Mouse (Mus musculus) brain, embryonic 14.5 days (tissue): ENCODE data around the gene Cs. TPM values are rescaled to one million over a fixed set of nuclear protein-coding genes. Genes with fewer than 3 reads are reported as not detected.
A peak's percentile ranks its signal among the peaks of the same experiment; 100 is the strongest.

Source experiments
- DNase-seq: peaks from one replicate; pipeline ENCODE4 v3.0.0-alpha.2; 2011; ENCODE audit warnings: low read depth
- CTCF ChIP-seq: fragments of 200-500 bp; IDR thresholded peaks from 2 replicates; pipeline ENCODE4 v1.5.1; 2012; ENCODE audit warnings: inconsistent platforms, mild to moderate bottlenecking, moderate library complexity, borderline replicate concordance; ENCODE audit not compliant: insufficient read depth, insufficient read length; ENCODE audit errors: extremely low read depth
- POLR2A ChIP-seq: fragments of 200-500 bp; IDR thresholded peaks from 2 replicates; pipeline ENCODE4 v1.6.1; 2012; ENCODE audit warnings: mild to moderate bottlenecking, inconsistent platforms, borderline replicate concordance; ENCODE audit not compliant: poor library complexity, insufficient read depth, insufficient read length, severe bottlenecking; ENCODE audit errors: extremely low read depth
- polyA plus RNA-seq: library from polyadenylated mRNA; depleted of rRNA; stranded (reverse); fragments of >200 nt; gene quantifications from 2 replicates; pipeline ENCODE4 v1.2.3, GENCODE M21; 2012

The Cs gene
- polyA plus RNA-seq, 1 experiment: 203 TPM

DNA sequence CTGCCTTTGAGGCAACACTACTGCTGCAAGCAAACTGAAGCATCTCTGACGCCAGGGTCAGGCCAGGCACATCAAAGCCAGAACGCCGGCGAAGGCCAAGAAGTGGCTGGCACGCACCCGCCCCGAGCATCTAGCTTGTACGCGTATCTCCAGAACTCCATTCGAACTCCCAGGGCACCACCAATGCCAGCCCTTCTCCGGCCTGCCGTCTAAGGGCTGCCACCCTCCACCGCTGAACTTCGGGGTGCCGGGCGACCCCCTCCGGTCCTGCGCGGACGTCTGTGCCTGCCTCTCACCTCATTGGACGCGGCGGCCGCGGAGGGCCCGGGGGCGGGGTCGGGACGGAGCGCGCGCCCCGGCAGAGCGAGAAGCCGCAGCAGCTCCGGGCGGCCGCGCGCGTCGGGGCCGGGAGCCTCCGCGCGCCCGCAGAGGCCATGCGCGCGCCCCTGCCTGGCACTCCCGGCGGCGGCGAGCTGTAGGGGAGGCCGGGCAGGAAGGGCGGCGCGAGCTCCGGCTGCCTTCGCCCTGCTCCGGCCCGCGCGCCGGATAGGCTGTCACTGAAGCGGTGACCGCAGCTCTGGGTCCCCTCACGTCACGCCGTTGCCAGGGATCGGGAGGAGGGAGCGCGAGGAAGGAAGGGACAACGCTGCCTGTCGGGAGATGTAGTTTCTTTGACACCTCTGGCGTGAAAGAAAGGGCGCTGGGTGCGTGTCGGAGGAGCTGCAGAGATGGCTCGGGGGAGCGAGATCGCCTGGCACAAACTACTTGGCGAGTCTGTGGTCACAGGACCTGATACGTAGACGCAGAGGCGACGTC is 31.1 kb downstream of the Cs start, which contains the start of gene Coq10a:
Gene Coq10a, minus strand, starts transcription at position 596 of the 816 bp plus-strand sequence.
- TF ChIP-seq CTCF (no peak), POLR2A (peak; percentile 77)
- peak; percentile 98 for DNase-seq

DNA sequence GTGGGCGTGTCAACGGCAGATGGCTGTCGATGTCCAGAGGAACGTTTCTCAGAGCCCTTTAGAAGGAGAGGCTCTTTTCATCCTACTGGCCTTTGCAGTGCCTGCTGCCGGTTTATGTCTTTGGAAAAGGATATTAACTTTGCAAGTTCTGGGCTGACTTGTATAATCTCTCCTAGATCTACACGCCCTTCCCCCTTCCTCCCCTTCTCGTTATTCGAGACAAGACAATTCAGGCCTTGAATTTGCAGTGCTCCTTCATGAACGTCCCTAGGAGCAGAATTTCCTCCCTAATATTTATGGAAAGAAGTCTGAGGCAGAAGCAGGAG is 31.6 kb downstream of the Cs start:
- no peak for TF ChIP-seq CTCF
- peak; percentile 20; the same call in 1 of the 2 replicates for TF ChIP-seq POLR2A
- DNase-seq: no peak

DNA sequence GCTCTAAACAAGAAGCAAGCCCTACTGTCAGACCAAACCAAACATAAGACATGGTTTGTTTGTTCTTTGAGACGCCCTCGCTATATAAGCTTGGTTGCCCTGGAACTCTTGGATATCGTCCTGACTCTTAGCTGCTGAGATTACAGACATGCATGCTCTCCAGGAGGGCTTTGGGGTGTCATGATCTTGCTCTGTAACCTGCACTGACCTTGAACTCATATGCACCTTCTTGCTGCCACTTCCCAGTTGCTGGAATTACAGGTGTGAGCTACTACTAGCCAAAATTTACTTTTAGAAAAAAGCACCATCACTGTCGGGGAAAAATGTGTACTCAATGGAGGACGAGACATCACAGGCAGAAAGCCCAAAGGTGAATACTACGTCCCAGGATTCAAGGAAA is 32.1 kb downstream of the Cs start:
- no peak for DNase-seq
- TF ChIP-seq CTCF: no peak
- no peak for TF ChIP-seq POLR2A

DNA sequence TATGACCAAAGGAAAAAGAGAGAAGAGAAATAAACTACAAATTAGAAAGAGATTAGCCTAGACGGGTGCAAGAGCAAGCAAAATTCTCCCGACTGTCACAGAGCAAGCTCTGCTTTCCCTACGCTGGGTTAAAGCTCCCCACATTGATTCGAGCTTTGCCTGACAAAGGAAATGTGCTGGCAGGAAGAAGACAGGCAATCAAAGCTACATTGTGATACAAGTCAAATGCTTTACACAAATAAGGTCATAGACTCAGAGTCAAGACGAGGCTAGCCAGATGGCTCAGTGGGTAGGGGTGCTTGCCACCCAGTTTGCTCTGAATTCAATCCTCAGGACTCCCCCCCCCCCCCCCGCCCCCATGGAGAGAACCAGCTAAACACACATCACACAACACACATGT is 32.5 kb downstream of the Cs start:
- DNase-seq: no peak

DNA sequence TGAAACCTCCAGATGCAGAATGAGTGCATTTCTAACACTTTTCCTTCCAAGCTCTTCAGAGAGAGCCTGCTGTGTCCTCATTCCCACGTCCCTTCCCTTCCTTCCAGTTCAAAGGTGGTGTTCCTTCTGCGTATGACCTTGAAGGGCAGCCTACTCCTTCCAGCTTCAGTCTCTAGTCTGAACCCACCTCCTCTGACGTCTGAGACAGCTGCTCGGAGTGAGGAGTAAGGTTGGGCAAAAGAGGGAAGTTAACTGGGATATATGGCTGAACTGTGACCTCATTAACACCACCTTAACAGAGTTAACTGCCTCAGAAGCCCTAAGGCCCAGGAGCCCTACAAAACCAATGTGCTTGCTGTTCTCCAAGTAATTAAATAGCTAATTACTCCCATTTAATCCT is 33.1 kb downstream of the Cs start:
- DNase-seq: no peak
- TF ChIP-seq CTCF: no peak
- TF ChIP-seq POLR2A: no peak

More for the DNA sequence above, 32.5 kb downstream of the Cs start:
- TF ChIP-seq CTCF (no peak), POLR2A (no peak)

DNA sequence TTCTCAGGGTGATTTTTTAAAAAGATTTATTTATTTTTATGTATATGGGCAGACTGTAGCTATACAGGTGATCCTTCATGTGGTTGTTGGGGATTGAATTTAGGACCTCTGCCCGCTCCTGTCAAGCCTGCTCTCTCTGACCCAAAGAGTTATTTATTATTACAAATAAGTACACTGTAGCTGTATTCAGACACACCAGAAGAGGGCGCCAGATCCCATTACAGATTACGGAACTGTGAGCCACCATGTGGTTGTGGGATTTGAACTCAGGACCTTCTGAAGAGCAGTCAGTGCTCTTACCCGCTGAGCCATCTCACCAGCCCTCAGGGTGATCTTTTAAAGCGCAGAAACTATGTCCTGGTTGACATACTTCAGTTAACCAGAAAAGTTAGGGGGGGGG is 34.6 kb downstream of the Cs start:
- no peak for DNase-seq
- TF ChIP-seq CTCF (no peak), POLR2A (no peak)

DNA sequence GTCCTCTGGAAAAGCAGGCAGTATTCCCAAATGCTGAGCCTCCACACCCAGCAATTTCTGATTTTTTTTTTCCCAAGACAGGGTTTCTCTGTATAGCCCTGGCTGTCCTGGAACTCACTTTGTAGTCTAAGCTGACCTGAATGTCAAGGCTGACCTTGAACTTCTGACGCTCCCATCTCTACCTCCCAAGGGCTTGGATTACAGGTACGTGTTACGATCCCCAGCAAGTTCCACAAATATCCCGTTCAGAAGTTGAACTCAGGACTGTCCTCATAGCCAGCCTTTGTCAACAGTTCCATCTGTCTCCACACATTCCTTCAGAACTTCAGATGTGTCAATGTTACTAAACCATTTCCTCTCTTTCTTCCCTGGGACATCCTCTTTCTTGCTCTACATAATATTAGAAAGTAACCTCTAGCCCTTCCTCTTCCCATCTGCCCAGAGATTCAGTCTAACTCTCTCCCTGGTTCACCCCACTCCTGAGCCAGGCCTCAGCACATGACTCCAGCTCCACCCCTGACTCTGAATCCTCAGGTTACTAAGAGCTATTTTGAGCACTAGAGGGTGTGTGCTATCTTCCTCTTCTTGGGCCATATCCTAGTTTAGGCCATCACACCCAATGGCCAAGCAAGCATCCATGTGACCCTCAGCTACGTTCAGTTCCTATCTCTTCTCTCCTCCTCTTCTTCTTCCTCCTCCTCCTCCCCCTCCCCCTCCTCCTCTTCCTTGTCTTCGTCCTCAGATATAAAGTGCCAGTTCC is 35.6 kb downstream of the Cs start:
- no peak for TF ChIP-seq POLR2A
- no peak for TF ChIP-seq CTCF
- DNase-seq: no peak

DNA sequence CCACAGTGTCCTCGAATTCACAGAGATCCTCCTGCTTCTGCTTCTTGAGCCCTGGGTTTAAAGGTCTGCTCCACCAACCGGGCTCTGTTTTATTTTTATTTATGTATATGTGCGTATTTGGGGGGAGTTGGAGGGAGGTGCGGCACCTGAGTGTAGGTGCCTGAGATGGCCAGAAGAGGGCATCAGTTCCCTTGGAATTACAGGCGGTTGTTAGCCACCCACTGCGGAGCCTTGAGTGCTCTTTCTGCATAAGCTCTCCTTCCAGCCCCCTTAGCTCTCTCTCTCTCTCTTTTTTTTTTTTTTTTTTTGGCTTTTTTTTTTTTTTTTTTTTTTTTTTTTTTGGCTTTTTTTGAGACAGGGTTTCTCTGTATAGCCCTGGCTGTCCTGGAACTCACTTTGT is 36.9 kb downstream of the Cs start:
- TF ChIP-seq CTCF: peak; percentile 29; the same call in 1 of the 2 replicates
- TF ChIP-seq POLR2A: no peak
- DNase-seq: no peak

DNA sequence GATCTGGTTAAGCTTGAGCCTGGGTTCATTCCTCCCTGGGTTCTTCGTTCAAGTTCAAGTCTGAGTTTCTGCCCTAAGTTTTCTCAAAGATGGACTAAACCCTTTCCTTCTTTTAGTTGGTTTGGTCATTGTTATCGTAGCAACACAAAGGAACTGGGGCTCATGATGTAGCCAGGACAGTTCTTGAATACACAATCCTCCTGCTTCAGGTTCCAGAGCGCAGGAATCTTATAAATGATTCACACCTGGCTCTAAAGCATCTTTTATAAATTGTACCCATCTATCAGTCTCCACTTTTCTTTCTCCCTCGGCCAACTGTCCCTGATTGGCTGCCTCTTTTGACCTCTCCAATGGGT is 38.5 kb downstream of the Cs start:
- TF ChIP-seq CTCF: no peak
- no peak for TF ChIP-seq POLR2A
- DNase-seq: no peak

DNA sequence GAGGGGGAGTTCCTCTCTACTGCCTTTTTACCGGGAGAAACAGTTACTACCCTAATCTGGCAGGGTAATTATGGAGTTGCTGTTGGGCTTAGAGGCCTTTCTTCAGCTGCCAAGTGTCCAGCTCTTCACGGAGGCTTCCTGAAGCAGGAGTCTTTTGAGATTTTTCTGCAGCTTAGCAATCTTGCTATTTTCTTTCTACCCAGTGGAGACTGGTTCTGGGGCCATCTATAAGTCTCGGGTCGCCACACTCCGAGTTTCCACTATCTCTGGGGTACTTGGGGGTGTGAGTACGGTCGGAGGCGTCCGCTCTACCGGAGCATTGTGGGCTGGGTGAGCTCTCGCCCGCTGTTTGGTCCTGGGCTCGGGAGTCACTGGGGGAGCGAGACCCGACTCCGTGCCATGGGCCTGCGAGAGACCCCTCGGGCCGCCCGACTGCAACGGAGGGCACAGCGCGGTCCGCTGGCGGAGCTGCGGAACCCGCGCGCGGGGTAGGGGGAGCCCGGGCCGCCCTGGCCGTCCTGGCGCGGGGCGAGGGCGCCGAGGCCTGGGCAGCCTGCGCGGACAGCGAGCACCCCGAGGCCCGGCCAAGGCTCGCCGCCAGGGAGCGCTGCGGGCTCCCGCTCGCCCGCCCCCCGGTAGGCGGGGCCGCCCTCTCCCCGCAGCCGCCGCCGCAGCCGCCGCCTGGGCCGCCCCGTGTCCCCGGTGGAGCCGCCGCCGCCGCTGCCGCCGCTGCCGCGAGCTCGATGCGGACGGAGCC is 39.1 kb downstream of the Cs start, which contains the start of gene Ankrd52:
Gene Ankrd52, plus strand, starts transcription at position 661 of the 757 bp plus-strand sequence.
- TF ChIP-seq POLR2A (peak; percentile 80), CTCF (peak; percentile 60)
- DNase-seq: peak; percentile 87

DNA sequence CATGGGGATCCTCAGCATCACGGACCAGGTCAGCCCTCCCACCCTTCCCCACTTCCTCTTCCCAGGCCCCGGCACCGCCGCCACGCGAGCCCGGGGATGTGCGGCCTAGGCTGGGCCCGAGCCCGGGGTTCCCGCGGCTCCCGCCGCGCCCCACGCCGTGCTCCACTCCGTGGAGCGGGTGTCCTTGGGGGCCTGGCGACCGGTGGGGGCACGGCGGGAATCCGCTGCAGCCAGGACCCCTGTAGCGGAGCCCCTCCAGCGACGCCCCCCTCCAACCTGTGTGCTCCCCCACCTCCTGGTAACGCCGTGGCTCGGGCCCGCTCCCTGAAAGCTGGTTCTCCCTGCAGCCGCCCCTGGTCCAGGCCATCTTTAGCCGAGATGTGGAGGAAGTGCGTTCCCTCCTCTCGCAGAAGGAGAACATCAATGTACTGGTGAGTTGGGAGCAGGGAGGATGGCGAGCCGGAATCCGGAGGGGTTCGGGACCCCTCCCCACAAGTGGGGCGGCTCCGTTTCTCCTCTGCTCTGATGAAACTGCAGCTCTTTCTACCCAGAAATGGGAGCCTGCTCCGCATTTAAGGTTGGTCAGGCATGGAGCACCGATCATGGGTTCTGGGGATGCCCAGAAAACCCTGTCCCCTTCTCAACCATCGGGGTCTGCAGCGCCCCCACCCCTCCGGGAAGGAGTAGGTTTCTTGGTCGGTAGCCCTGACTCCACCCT is 39.8 kb downstream of the Cs start:
- peak; percentile 83 for DNase-seq
- peak; percentile 26; the same call in 1 of the 2 replicates for TF ChIP-seq CTCF
- no peak; the same call in 1 of the 2 replicates for TF ChIP-seq POLR2A
